Mouse (Mus musculus): ENCODE data around the gene Syn3.

DNA sequence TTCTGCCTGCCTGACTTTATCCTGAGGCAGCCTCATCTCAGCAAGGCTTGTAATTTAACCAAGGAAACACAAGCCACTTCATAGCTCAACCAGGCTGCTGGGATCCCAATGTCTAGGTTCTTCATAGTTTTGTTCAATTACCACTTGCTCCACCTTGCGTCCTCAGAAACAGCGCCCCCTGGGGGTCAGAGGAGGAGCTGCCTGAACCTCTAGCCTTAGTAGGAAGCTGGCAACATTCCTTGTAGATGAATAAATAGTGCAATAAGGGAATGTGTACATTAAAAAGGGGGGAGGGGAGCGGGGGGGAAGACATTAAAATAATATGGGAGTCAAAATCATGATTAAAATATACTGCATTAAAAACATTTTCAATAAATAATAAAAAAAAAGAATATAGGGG lies 14.7 kb downstream of the Syn3 start:
- TF ChIP-seq CTCF (IDR thresholded peaks at IDR 0.05; ENCODE audit: extremely low read depth, insufficient read length, insufficient replicate concordance, low read depth, low read length) (peak; percentile 56; the same call in 1 of the 2 replicates), POLR2A (IDR thresholded peaks at IDR 0.05; ENCODE audit: low read depth, low read length) (no peak)

All from small intestine, adult 2 months (tissue).